Mouse (Mus musculus) E14TG2a.4 (cell line): ENCODE measurements at regions not wholly inside any gene's neighbourhood (a gene's known extent, or its start where the extent isn't known, plus 50 kb on each side); places are given as distances from the start of the nearest gene placed in this dataset.

Source experiments
- H3K27me3 ChIP-seq: 2 replicates; pipeline ENCODE4 v1.6.1; 2014; ENCODE audit warnings: low read length, control low read depth; ENCODE audit not compliant: insufficient read depth
- H3K36me3 ChIP-seq: 2 replicates; pipeline ENCODE4 v1.6.1; 2014; ENCODE audit warnings: low read length, control low read depth; ENCODE audit not compliant: insufficient read depth
- H3K4me1 ChIP-seq: replicated peaks from 2 replicates; pipeline ENCODE4 v1.6.1; 2014; ENCODE audit warnings: low read depth, low read length, control low read depth
- H3K4me3 ChIP-seq: replicated peaks from 2 replicates; pipeline ENCODE4 v1.5.1; 2014; ENCODE audit warnings: mild to moderate bottlenecking, low read length
- H3K9me3 ChIP-seq: 2 replicates; pipeline ENCODE4 v1.6.1; 2014; ENCODE audit warnings: low read length, control low read depth
- CTCF ChIP-seq: conservative IDR thresholded peaks from 2 replicates; pipeline ENCODE4 v1.5.1; 2014; ENCODE audit warnings: low read length
- NANOG ChIP-seq: IDR thresholded peaks from 2 replicates; pipeline ENCODE4 v1.6.1; 2014; ENCODE audit warnings: borderline replicate concordance, low read length, mixed read lengths
- POU5F1 ChIP-seq: IDR thresholded peaks from 2 replicates; pipeline ENCODE4 v1.6.1; 2014; ENCODE audit warnings: low read length, borderline replicate concordance

DNA sequence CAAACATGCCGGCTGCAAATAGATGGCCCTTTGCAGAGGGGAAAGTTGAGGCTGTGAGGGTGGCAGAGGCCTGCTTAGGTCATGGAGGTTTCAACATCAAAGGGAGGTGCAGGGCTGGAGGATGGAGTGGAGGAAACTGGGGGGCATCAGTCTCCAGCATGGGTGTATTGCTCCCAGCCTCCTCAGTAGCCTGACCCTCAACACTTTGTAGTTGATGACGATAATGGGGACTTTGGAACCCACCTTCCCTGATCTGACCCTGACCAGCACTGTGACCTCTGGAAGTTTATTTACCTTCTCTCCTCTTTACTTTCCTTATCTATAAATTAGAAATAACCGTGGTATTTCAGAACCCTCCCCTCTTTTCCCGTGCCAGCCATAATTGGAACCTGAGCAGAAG lies 56.2 kb downstream of the Gm26897 start:
- Histone ChIP-seq H3K36me3 (no peaks in the 10 kb centered on the region), H3K9me3 (no peaks in the 10 kb centered on the region), H3K4me1 (peaks cover 14% of the 10 kb centered on the region), H3K4me3 (no peak overlapping the region), H3K27me3 (peaks cover 12% of the 10 kb centered on the region; the same call in 1 of the 2 replicates)
- no peak for TF ChIP-seq POU5F1
- no peak for TF ChIP-seq CTCF
- TF ChIP-seq NANOG, result no peak

DNA sequence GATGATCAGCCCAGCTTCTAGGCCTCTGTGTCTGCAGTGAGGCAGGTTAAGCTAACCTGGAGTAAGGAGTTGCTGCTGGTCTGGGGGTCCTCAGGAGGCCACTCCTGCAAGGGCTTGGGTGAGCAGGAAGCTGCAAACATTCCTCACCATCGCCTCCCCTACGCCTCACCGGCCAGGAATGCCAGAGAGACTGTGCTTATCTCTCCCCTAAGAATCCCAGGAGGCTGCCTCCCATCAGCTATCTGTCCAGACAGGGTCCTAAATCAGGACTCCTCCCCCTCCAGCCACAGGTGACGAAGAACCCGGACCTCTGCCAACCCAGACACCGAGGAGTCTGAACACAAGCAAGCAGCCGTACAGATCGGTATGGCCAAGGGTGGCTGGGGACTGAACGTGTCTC lies 56.8 kb downstream of the Gm26897 start:
- TF ChIP-seq NANOG (no peak), CTCF (no peak), POU5F1 (no peak)
- Histone ChIP-seq H3K9me3 (no peaks in the 10 kb centered on the region), H3K36me3 (no peaks in the 10 kb centered on the region), H3K4me3 (no peak overlapping the region), H3K27me3 (peaks cover 16% of the 10 kb centered on the region; the same call in 1 of the 2 replicates), H3K4me1 (peaks cover 14% of the 10 kb centered on the region)

DNA sequence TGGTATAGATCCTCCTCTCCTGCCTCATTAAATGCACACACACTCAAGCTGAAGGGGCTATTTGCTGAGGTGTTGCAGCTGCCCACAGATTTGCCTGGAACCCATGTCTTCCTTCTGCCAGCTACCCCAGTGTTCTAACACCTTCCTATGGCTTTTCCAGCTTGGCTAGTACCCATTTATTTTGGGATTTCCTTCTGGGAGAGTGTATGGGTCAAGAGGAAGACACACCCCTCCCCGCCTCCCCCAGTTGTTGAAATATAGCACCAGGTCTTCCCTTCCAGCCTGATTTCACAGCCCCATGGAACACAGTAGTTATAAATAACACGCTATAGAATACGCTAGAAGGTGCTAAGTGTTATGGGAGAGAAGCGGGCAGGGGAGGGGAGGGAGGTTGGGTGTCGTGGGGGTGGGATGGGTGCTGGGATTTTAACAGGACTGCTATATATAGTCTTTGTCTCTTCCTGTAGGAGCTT lies 57.4 kb downstream of the Gm26897 start:
- no peak overlapping the region for H3K4me3 ChIP-seq
- H3K9me3 ChIP-seq, result no peaks in the 10 kb centered on the region
- TF ChIP-seq NANOG (no peak), POU5F1 (no peak), CTCF (no peak)
- H3K36me3 ChIP-seq, result no peaks in the 10 kb centered on the region
- peaks cover 14% of the 10 kb centered on the region for H3K4me1 ChIP-seq
- peaks cover 14% of the 10 kb centered on the region; the same call in 1 of the 2 replicates for H3K27me3 ChIP-seq

DNA sequence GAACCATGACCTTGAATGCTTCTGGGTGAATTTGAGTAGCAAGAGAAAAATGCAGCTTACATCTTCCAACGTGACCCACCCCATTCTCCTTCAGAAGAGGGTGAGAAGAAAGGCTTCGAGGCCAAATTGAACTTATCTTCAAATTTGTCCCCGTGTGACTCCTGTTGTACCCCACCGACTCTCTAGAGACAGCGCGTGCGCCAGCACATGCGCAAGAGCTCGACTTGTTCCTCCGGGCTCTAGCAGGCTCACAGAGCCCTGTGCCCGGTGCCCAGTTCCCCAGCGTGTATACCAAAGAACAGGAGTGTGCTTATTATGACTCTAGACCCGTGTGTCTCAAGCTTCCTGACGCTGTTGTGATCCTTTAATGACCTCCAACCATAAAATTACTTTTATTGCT lies 59.0 kb downstream of the Gm26897 start:
- Histone ChIP-seq H3K4me3 (no peak overlapping the region), H3K9me3 (no peaks in the 10 kb centered on the region), H3K4me1 (peaks cover 14% of the 10 kb centered on the region), H3K27me3 (peaks cover 6% of the 10 kb centered on the region; the same call in 1 of the 2 replicates), H3K36me3 (no peaks in the 10 kb centered on the region)
- TF ChIP-seq CTCF (no peak), POU5F1 (no peak), NANOG (no peak)

DNA sequence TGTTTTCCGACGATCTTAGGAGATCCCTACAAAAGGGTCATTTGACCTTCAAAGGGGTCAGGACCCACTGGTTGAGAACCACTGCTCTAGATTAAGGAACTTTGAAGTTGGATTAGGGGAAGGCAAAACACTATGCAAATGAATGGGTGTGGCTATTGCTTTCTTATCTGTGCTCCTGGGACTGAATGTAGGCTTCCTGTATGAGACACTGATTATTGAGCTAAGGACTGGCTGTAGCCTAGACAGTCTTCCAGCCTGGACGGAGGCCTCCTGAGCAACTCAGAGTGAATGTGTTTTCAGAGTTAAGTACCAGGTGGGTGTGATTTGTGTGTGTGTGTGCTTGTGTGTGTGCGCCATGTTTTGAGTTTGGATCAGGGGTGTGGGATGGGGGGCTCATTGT lies 59.5 kb downstream of the Gm26897 start:
- H3K4me1 ChIP-seq, result peaks cover 14% of the 10 kb centered on the region
- no peaks in the 10 kb centered on the region for H3K36me3 ChIP-seq
- no peaks in the 10 kb centered on the region for H3K9me3 ChIP-seq
- TF ChIP-seq CTCF (no peak), POU5F1 (no peak), NANOG (no peak)
- H3K27me3 ChIP-seq, result peaks cover 6% of the 10 kb centered on the region; the same call in 1 of the 2 replicates
- no peak overlapping the region for H3K4me3 ChIP-seq

DNA sequence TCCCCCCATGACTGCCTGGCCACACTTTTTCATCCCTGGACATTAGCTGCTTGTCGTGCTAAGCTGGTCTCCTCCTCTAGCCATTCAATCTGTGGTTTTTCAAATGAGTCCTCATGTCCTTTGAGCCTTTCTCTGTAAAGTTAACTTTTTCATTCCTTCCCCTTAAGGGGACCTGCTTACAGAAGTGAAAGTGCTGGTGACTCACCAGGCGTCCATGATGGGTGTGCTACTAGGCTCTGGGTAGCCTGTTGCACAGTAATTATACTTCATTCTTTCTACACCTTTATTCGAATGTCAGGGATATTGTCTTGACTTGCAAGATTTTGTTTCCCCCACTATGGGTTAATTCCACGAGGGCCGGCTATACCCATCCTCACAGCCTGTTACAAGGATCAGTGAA lies 63.2 kb downstream of the Gm26897 start:
- no peaks in the 10 kb centered on the region for H3K9me3 ChIP-seq
- H3K4me3 ChIP-seq, result no peak overlapping the region
- TF ChIP-seq POU5F1 (no peak), NANOG (no peak), CTCF (no peak)
- peaks cover 23% of the 10 kb centered on the region for H3K4me1 ChIP-seq
- H3K36me3 ChIP-seq, result no peaks in the 10 kb centered on the region
- H3K27me3 ChIP-seq, result peaks cover 7% of the 10 kb centered on the region; the same call in 1 of the 2 replicates

DNA sequence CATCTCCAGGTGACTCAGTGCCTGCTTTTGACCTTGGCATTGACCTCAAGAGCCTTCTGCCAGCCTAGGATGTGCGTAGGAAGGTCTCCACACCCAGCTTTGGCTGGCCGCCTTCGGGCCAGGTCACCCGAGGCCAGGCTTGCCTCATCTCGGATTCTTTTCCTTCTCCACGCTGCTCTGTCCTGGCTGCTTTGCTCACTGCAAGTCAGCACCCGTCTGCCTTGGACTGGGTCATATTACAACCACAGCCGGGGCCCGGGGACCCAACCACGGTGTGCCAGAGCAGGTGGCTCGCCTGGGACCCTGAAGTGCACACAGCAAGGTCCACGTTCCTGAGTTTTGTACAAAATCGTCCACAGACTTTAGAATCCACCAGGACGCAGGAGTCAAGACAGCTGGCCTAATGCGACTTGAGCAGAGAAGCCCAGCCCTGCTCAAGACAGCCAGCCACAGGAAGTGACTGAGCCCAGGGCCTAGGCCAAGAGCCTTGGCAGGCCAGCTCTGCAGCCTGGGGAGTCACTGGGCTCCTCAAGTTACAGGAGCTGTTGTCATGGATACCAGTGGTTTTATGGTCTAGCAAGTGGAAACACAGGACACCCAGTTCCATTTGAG lies 66.1 kb downstream of the Gm26897 start:
- H3K27me3 ChIP-seq, result peaks cover 7% of the 10 kb centered on the region; the same call in 1 of the 2 replicates
- peaks cover 13% of the 10 kb centered on the region for H3K4me1 ChIP-seq
- no peaks in the 10 kb centered on the region for H3K36me3 ChIP-seq
- H3K9me3 ChIP-seq, result no peaks in the 10 kb centered on the region
- H3K4me3 ChIP-seq, result no peak overlapping the region
- TF ChIP-seq POU5F1, result no peak

DNA sequence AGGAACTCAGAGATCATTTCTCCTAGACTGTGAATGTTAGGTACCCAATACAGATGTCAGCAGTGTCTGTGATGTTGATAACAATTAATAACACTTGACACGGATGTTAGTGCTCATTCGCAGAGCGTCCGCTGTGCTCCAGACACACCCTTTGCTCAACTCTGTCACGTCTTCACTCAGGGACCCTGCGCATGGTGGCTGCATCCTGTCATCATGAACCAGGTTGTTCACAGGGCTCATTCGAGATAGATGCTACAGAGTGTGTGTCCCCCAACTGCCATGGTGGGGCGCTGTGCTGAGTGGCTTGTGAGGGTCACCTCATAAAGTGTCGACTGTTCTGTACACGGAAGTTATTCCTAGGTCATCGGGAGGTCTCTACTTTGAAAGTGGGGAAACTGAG lies 66.8 kb downstream of the Gm26897 start:
- peaks cover 11% of the 10 kb centered on the region; the same call in 1 of the 2 replicates for H3K27me3 ChIP-seq
- TF ChIP-seq NANOG, result no peak
- TF ChIP-seq CTCF, result no peak; the same call in 1 of the 2 replicates
- no peak for TF ChIP-seq POU5F1
- no peaks in the 10 kb centered on the region for H3K9me3 ChIP-seq
- H3K4me3 ChIP-seq, result no peak overlapping the region
- H3K36me3 ChIP-seq, result no peaks in the 10 kb centered on the region
- H3K4me1 ChIP-seq, result peaks cover 20% of the 10 kb centered on the region

DNA sequence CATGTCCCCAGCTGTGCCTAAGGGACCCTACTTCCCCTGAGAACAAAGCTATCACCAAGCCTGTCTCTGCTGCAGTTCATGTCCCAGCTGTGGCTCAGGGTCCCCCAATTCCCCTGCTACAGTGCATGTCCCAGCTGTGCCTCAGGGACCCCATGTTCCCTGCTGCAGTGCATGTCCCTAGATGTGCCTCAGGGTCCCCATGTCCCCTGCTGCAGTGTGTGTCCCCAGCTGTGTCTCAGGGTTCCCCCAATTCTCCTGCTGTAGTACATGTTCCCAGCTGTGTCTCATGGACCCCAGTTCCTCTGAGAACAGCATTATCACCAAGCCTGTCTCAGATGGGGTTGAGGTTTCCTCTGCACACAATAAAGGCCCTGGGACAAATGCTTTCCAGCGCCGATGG lies 67.3 kb downstream of the Gm26897 start:
- Histone ChIP-seq H3K27me3 (peaks cover 12% of the 10 kb centered on the region; the same call in 1 of the 2 replicates), H3K36me3 (no peaks in the 10 kb centered on the region), H3K9me3 (no peaks in the 10 kb centered on the region), H3K4me3 (no peak overlapping the region), H3K4me1 (peaks cover 25% of the 10 kb centered on the region)
- TF ChIP-seq CTCF (no peak), NANOG (no peak), POU5F1 (no peak)
